Mouse (Mus musculus): ENCODE data around the gene Bud13.

Bud13 gene

DNA sequence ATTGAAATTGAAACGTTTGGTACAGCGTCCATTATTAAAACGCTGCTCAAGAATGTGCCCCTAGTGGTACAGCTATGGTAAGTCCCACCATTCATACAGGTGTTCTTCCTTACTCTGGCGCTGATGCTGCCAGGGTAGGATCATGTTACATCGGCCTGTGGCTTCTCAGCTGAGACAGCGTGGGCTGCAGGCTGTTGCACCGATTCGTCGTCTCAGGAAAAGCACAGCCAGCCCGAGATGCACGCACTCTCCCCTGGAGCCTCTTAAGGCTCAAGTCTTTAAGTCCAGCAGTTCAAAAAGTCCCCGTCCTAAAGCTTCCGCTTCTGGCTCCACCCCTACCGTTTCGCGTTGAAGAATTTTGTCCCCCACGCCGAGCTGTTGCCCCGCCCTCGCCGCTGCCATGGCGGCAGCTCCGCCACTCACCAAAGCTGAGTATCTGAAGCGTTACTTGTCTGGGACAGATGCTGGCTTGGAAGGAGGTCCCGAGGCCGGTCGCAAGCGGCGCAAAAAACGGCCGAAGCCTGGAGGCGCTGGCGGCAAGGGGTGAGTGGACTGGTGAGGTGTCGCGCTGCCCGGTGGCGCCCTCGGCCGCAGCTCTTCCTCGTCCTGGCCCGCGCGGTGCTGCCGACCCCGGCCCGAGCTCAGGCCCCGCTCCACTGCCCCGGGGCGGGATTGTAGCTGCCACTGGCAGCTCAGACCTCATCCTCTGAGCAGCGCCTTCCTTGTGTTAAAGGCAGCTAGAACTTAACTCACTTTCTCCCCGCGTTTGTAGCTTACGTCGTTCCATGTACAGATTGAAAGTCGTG is at the start of gene Bud13:
Bud13 (plus strand) TSS at position 378 of the 806 bp plus-strand sequence.
- peak; percentile 96 for DNase-seq (ENCODE audit: low read depth)

DNA sequence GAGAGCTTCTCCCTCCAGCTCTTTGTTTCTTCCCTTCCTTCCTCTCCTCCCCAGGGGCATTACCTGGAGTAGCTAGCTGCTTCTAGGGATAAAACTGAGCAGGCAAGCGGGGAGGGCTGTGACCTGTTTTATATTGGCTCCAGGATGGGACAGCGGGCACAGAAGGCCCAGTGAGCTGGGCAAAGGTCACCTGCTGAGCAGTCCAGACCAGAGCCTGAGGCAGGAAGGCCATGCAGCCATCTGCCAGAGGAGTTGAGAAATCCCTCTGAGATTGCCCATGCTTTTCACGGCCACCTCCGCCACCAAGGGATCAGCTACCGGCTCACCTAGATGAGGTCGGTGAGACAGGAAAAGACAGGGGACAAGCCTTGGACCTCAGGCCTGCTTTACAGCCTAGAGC is 47.6 kb upstream of the Bud13 start:
- DNase-seq (ENCODE audit: low read depth), result no peak

DNA sequence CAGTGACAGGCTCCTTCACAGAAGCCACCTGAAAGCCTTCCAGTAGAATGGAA is 47.4 kb upstream of the Bud13 start, which contains the start of gene Apoc3:
Apoc3 (minus strand) TSS at position 41 of the 53 bp plus-strand sequence.
- no peak for DNase-seq (ENCODE audit: low read depth)

DNA sequence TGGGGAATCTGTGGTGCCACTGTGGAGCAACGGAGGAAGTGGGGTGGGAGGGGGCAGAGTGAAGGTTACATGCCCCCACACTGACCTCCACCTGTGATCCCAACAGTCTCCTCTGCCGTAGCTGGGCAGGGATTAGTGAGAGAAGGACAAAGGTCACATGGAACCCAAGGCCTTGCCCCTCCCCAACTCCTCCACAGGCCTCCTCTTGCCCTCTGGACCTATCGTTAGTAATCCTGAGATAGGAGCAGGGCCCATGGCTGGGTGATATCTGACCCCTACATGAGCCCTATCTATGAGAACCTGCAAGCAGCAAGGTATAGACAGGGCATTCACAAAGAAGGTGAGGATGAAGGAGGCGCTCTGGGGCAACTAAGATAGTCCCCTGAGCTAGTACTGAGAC is 47.2 kb upstream of the Bud13 start:
- no peak for DNase-seq (ENCODE audit: low read depth)

DNA sequence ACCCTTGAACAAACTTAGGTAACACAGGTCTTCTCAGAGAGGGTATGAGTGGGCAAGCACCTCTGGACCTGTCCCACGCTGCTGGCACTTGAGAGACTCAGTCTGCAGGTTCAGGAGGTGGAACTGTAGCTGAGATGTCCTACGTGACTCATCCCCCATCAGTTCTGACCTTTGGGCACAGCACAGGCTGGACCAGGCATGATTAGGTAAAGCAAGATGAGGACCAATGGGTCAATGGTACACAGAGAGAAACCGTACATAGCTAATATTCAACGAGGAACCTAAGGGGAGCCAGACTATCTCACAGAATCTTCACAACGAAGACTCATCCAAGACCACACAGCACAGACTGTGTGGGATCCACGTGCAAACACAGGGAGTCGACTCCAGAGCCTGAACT is 44.0 kb upstream of the Bud13 start:
- DNase-seq (ENCODE audit: low read depth), result no peak

DNA sequence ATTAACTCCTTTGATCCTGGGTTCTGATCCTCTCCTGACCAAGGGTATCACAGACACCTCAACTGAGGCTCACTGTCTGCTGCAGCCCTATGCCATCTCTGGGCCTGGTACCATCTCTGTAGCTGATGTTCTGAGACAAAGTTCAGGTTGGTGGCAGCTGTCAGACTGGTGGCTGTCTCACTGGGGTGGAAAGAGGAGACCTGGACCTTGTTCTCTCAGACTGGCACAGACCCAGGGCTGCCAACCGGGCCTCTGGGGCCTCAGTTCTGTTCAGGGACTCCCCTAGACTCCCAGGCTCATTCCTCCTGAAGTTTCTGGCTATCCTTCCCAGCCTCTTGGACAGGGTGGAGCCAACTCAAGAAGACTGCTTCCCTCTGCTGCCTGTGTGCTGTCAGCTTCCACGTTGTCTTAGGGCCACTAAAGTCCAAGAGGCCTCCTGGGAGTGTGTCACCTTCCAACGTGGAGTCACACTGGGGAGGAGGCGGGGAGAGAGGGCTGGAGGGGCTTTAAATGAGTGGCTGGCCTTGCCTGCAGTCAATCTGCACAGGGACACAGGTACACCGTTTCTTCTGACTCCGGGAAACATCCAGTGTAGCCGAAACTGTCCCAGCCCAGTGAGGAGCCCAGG is 42.2 kb upstream of the Bud13 start, which contains the start of gene Apoa4:
Apoa4 (plus strand) TSS at position 171 of the 628 bp plus-strand sequence.
- DNase-seq (ENCODE audit: low read depth), result no peak

DNA sequence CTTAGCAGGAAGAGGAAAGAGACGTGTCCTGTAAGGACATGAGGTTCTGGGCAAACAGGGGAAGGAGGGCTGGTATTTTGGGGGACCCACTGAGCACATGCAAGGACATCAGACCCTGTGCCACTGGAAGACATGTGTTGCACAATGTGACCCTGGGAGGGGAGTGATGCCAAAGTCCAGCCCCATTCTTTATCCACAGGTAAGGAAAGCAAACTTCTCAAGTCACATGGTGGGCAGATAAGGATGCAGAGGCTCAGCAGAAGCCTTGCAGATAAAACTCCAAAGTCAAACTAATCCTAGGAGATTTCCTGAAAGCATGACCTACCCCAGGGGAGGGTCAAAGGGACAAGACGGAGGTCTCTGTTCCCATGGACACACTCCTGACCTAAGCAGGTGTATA is 41.0 kb upstream of the Bud13 start:
- DNase-seq (ENCODE audit: low read depth), result no peak

DNA sequence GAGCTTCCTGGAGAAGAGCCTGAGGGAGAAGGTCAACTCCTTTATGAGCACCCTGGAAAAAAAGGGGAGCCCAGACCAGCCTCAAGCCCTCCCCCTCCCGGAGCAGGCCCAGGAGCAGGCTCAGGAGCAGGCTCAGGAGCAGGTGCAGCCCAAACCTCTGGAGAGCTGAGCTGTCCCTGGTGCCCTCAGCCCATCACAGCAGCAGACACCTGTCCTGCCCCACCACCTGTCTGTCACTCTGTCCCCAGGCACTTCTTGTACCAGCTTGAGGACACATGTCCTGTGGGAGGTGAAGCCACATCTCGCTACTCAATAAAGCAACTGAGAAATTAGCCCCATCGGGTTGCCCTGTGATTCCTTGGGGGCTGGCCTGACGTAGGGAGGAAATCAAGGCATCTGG is 39.7 kb upstream of the Bud13 start:
- DNase-seq (ENCODE audit: low read depth), result no peak

DNA sequence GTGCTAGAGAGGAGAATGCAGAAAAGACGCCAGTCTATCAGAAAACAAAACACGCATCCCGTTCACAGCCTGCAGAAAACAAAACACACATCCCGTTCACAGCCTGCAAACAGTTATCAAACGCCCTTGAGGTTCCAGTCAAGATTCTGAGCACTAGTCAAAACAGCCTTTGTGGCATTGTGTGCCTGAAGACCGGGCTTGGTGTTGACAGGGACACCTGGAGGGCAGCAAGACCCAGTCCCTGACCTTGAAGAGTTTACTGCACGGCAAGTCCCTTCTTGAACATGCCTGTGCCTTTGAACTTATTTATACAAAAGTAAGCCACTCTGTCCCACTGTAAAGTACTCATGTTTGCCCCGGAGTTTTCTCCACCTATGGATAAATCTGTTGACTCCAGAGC is 39.2 kb upstream of the Bud13 start:
- no peak for DNase-seq (ENCODE audit: low read depth)

DNA sequence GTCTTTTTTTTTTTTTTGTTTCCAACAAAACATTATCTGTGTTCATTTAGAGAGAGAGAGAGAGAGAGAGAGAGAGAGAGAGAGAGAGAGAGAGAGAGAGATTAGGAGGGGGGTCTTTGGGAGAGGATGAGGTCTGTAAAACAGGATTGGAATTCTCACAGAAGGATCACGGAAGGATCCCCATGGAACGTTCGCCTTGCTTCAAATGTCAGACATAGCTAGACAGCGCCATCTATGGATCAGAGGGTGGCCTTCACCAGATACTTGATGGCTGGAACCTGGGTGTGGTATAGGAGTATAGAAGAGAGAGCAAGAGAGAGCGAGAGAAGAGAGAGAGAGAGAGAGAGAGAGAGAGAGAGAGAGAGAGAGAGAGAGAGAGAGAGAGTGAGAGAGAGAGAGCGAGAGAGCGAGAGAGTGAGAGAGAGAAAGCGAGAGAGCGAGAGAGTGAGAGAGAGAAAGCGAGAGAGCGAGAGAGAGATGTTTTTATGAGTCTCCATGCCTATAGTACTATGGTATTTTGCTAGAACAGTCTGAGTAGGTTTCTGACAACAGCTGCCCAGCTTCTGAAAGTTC is 36.0 kb upstream of the Bud13 start:
- DNase-seq (ENCODE audit: low read depth), result peak; percentile 75

DNA sequence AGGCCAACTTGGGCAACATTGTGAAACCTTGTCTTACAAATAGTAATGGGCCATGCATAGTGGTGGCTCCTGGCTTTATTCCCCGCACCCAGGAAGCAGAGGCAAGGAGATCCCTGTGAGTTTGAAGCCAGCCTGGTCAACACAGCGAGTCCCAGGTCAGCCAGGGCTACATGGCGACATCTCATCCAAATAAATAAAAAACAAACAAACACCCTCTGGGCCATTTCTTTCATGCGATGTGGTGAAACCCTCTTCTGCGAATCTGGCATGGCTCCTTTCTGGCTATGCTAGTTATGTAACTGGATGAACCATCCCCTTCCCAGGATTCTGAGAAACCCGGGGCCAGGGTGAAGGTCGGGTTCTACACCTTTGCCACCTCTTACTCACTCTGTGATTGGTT is 26.6 kb upstream of the Bud13 start:
- no peak for DNase-seq (ENCODE audit: low read depth)

DNA sequence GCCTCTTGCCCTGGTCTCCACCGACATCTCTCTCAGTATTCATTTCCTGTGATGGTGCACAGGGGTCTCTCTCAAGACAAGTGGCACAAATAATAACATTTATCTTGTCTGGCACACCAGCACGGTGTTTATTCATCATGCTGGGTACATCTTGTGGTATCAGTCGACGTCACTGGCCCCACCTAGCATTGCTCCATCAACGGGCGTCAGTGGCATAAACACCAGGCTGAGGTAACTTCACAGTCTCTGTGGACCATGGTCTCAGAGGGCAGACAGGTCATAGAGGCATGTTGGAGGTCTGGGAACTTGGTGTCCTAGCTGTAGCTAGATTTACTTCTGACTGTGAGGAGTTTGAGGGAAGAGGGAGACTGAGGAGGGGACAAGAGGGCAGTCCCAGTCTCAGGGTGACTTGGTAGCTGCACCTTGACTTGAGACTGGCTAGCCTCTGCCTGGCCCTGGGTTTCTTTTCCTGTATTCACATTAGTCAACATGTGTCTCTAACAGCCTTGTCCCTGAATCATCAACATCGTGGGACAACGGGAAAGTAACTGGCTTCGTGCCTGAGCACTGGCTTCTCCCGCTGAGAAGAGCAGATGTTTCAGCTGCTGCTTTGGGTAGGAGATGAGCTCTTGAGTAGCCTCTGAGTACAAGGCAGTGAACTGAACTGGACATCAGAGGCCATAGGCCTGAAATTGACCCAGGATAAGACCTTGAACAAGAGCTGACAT is 26.0 kb upstream of the Bud13 start:
- DNase-seq (ENCODE audit: low read depth), result no peak

DNA sequence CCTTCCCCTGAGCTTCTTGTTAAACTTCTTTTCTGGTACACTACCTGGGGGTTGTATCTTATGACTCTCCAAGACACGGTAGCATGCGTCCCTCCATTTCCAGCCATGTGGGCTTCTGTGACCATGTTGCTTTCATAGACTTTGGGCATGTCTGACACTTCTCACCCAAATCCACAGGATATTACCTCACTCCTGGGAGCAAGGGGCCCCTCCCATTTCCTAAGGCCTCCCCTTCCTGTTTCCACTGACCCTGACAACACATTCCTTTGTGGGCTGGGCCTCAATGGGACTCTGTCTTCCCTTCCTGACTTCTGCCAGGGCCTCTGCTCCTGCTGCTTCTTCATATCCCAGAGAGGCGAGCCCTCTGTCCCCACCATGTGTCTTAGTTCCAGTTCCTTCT is 25.3 kb upstream of the Bud13 start:
- no peak for DNase-seq (ENCODE audit: low read depth)

DNA sequence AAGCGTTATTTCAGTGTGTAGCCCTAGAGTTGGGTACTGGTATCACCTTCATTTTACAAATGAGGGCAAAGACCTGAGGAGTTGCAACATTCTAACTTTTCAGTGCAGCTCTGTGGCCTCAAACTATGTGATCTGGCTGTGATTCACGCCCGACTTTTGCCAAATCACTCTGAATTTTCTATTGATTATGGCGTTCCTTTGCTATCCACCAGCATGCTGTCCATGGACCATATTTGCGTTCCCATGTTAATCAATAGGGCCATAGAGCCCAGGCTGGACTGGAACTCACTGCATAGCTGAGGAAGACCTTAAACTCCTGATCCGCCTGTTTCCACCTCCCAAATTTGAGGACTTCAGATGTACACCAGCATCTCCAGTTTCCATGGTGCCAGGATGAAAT is 23.7 kb upstream of the Bud13 start:
- no peak for DNase-seq (ENCODE audit: low read depth)

DNA sequence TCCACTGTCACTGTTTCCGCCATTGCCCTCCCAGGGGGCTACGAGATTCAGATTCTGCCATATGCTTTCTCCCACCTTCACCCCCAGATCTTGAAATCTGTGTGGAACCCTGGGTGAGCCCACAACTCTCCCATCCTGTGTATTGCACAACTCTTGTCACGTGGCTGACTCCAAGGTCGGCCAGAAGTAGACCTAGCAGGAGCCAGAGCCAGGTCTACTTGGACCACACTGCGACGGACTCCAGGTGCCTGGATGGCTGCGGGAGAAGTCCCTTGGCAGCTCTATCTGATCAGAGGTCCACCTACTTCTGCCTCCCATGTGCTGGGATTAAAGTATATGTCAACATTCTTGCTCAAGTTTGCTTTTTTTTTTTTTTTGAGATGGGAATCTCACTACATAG is 21.7 kb upstream of the Bud13 start:
- DNase-seq (ENCODE audit: low read depth), result no peak

DNA sequence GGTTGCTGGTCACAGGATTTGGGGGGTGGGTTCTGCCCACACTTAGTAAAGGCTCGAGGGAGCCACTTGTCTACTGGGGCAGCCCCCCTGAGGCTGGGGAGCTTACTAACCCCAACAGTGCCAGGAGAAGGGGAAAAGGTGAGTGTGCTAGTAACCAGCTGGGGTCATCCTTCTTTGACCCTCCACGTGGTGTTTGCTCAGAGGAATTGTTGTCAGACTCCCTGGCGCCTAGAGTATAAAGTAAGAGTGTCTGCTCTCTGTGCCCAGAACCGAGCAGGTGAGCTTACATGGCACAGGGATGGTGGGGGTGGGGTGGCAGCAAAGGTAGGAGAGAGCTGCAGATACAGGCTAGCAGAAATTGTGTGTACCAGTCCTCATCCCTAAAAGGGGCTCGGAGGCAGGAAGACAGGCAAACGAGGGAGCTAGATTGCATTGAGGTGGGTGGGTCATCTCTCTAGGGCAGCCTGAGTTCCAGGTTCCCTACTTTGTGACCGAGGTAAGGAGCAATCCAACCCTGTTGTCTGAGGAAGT is 14.4 kb upstream of the Bud13 start, which contains the start of gene Apoa5:
Apoa5 (plus strand) TSS at position 291 of the 531 bp plus-strand sequence.
- DNase-seq (ENCODE audit: low read depth), result no peak

DNA sequence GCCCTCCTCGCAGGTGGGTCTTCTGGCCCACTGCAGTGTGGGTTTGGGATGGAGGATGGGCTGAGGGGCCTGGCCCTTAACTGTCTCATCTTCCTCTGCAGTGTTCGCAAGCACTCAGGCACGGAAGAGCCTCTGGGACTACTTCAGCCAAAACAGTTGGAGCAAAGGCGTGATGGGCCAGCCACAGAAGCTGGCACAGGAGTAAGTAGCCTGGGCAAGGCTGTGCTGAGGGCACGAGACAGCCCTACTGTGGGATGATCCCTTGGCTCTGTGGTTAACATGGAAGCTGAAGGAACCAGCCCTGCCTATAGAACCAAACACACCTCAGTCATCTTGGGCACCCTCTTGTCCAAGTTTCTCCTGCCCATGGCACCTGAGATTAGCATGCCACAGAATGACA is 13.7 kb upstream of the Bud13 start:
- no peak for DNase-seq (ENCODE audit: low read depth)

DNA sequence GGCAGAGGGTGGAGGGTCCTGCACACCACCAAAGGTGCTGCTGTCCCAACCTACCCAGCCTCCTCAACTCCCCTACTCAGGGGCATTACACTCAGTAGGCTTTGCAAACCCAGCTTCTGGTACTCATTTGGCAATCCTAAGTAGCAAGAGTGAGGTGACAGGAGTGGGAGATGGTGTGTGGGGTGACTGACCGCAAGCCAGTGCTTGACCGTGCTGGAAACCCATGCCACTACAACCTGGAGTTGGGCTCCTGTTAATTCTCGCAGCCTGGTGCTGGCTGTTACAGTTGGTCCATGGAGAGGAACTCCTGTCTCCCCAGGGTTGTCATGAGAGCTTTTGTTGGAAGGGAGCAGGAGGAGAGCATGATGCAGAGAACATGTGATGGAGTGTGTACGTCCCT is 12.0 kb upstream of the Bud13 start:
- no peak for DNase-seq (ENCODE audit: low read depth)

DNA sequence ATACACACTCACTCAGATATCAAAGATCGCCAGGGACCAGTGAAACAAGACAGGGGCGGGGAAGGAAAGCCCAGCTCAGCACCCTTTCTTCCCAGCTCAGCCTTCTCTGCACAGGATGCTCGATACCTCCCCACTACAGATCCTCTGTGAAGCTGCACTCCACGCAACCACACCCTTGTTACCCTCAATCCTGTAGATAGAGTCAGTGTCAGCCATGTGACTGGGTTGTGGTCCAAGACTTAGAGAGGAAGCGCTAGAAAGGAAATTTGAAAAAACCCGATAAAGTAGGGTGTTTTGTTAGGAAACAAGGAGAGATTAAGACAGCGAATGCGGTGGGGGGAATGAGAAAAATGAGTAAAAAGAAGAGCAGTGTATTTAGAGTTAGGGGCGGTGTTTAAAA is 10.7 kb upstream of the Bud13 start:
- peak; percentile 78 for DNase-seq (ENCODE audit: low read depth)

DNA sequence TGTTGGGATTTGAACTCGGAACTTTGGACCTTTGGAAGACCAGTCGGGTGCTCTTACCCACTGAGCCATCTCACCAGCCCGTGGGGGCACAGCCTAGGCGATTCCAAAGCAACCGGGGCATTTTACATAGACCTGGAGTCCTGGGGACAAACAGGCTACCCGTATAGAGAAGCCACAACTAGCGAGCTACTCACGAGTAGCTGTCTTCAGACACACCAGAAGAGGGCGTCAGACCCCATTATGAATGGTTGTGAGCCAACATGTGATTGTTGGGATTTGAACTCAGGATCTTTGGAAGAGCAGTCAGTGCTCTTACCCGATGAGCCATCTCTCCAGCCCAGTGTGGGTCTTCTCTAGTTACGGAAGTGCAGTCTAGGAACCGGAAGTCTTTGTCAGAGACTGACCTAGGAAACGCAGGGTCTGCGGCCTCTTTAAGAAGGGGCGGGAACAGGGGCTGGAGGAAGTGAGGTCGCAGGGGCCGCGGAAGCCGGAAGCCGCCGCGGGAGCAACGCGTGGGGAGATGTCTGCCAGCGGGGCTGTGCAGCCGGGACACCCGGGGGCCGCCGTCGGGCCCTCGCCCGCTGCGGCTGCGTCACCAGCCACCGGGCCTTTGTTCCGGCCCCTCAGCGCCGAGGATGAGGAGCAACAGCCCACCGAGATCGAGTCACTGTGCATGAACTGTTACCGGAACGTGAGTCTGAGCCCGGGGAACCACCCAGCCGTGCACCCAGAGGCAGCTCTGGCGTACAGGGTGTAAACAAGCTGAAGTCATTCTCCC is 9.9 kb upstream of the Bud13 start, which contains the start of gene Zpr1:
Zpr1 (plus strand) TSS at position 388 of the 778 bp plus-strand sequence.
- DNase-seq (ENCODE audit: low read depth), result peak; percentile 92

DNA sequence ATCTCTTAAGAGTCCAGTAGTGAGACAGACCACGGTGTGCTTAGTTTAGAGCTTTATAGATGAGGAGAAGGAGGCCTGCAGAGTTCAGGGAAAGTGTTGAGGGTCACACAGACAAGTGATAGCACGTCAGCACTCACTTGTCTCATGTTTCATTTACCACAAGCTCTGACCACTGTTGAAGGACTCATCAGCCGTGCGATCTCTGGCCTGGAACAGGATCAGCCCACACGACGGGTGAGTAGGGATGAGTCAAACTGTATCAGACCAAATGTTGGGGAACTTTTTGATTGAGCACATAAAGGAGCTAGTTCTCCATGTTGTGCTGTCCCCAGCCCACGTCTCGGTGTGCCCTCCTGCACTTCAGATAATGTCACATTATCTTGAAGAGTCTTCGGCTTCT is 8.3 kb upstream of the Bud13 start:
- no peak for DNase-seq (ENCODE audit: low read depth)

DNA sequence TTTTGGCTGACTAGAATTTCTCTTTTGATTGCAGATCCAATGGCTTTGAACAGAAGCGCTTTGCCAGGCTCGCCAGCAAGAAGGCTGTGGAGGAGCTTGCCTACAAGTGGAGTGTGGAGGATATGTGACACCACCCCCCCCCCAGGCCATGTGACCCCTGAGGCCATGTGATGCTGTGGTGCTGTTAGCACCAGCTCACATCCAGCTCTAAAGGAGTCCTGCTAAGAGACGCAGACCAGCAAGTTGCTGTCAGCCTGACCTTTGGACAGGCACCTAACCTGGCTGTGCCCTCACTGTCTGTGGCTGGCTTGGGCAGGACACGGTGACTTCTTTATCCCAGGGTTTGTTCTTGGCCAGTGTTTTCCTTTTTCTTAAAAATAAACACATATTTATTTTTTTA is 15.6 kb downstream of the Bud13 start:
- DNase-seq (ENCODE audit: low read depth), result no peak

All from naive thymus-derived CD4-positive, alpha-beta T cell, adult 2 months (primary cell).